In the genomic region with DNA sequence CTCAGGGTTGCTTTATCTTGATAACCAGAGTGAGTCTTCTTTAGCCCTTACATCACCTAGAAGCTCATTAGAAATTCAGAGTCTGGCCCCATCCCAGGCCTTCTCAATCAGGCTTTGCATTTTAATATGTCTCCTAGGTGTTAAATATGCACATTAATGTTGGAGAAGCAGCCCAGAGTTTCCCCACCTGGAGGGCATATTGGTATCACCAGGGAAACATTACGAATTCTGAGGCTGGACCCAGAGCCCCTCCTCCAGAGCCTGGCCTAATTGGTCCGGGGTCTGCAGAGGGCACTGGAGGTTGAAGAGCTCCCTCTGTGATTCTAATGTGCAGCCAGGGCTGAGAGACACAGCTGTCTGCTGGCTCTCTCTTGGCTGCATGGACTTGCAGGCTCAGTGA, we compare ENCODE assay signal across 15 mouse cellular contexts.
A peak's percentile ranks its signal among the peaks of the same experiment; 100 is the strongest.
DNase-seq lines count a peak whose midpoint lies in the region; ATAC-seq and TF ChIP-seq lines count a peak whose summit lies in the region.
"Had no signal": no experiment of that assay in that cellular context is flagged by ENCODE, and none has a peak within 500 bp of the region (broad histone marks: within the 10 kb centered on the region; RNA-seq: fewer than 3 reads in every experiment).

No protein-coding gene starts in this region.

- DNase-seq in brain, embryonic 14.5 days (ENCODE audit: low read depth), result peak; percentile 89
- DNase-seq in forebrain, embryonic 10.5 days (ENCODE audit: extremely low spot score, low spot score), result peak; percentile 41
- DNase-seq in hindbrain, embryonic 14.5 days (ENCODE audit: low spot score), result peak; percentile 29
- DNase-seq in midbrain, postnatal 0 days (ENCODE audit: low spot score), result peak; percentile 55
- DNase-seq in right cerebral cortex, postnatal 14 days, result no peak
- no peak for DNase-seq in urinary bladder, postnatal 10 days (ENCODE audit: low spot score)
- DNase-seq in adrenal gland, postnatal 25 days, result no peak
- no peak for DNase-seq in right cerebral cortex, adult 18-20 months
- DNase-seq: cerebellum, postnatal 14 days; gastrocnemius, postnatal 25 days; right cerebral cortex, postnatal 25 days had no signal

- ATAC-seq in hindbrain, embryonic 14.5 days (ENCODE audit: low FRiP score), result peak; percentile 77
- 0 out of 2 replicates have a peak, but pooled peaks have one; percentile 20 for ATAC-seq in midbrain, postnatal 0 days (ENCODE audit: low FRiP score)
- ATAC-seq: intestine, postnatal 0 days had no signal

- no peaks in the 10 kb centered on the region for H3K27me3 ChIP-seq in forebrain, embryonic 10.5 days (ENCODE audit: poor library complexity, severe bottlenecking)
- H3K27me3 ChIP-seq in hindbrain, embryonic 14.5 days (ENCODE audit: control insufficient read depth, insufficient read depth, low read length), result no peaks in the 10 kb centered on the region
- no peaks in the 10 kb centered on the region for H3K27me3 ChIP-seq in midbrain, postnatal 0 days (ENCODE audit: insufficient read depth, low read length)
- H3K27me3 ChIP-seq: CH12.LX had no signal

- no peaks in the 10 kb centered on the region for H3K9me3 ChIP-seq in forebrain, embryonic 10.5 days
- H3K9me3 ChIP-seq in hindbrain, embryonic 14.5 days (ENCODE audit: control insufficient read depth, low read length), result no peaks in the 10 kb centered on the region
- no peaks in the 10 kb centered on the region for H3K9me3 ChIP-seq in midbrain, postnatal 0 days (ENCODE audit: low read length)

- no peaks in the 10 kb centered on the region for H3K36me3 ChIP-seq in forebrain, embryonic 10.5 days (replicated peaks)
- no peaks in the 10 kb centered on the region for H3K36me3 ChIP-seq in hindbrain, embryonic 14.5 days (replicated peaks; ENCODE audit: control insufficient read depth, insufficient read depth)
- H3K36me3 ChIP-seq in midbrain, postnatal 0 days (ENCODE audit: insufficient read depth, low read length), result no peaks in the 10 kb centered on the region

- no peak overlapping the region for H3K9ac ChIP-seq in hindbrain, embryonic 14.5 days
- no peak overlapping the region for H3K9ac ChIP-seq in midbrain, postnatal 0 days (replicated peaks; ENCODE audit: low read length, poor library complexity, severe bottlenecking)

- TF ChIP-seq CTCF in brain, embryonic 14.5 days (IDR thresholded peaks at IDR 0.05; ENCODE audit: borderline replicate concordance, extremely low read depth, insufficient read depth, insufficient read length), result no peak
- no peak for TF ChIP-seq CTCF in midbrain, postnatal 0 days (IDR thresholded peaks at IDR 0.05)

- no peak overlapping the region for H3K4me2 ChIP-seq in hindbrain, embryonic 14.5 days (replicated peaks)
- no peak overlapping the region for H3K4me2 ChIP-seq in midbrain, postnatal 0 days (ENCODE audit: low read depth, low read length, poor library complexity, severe bottlenecking)
- H3K4me2 ChIP-seq: liver, embryonic 11.5 days had no signal

- peaks cover 20% of the 10 kb centered on the region for H3K4me1 ChIP-seq in forebrain, embryonic 10.5 days
- 0 out of 2 replicates have a peak, but pooled peaks cover 3% of the 10 kb centered on the region for H3K4me1 ChIP-seq in hindbrain, embryonic 14.5 days (replicated peaks; ENCODE audit: control insufficient read depth, insufficient read depth, low read length)
- H3K4me1 ChIP-seq in midbrain, postnatal 0 days (ENCODE audit: insufficient read depth, low read length), result no peaks in the 10 kb centered on the region

- 7% methylated on average over 2 of the region's 2 CpGs for WGBS in forebrain, embryonic 10.5 days
- whole genome bisulfite sequencing in hindbrain, embryonic 14.5 days, result 4% methylated on average over 2 of the region's 2 CpGs
- 11% methylated on average over 2 of the region's 2 CpGs for WGBS in midbrain, postnatal 0 days

- no peak overlapping the region for H3K4me3 ChIP-seq in forebrain, embryonic 10.5 days
- H3K4me3 ChIP-seq in hindbrain, embryonic 14.5 days (replicated peaks; ENCODE audit: low read length), result no peak overlapping the region
- H3K4me3 ChIP-seq in midbrain, postnatal 0 days (ENCODE audit: low read depth, low read length), result no peak overlapping the region
- H3K4me3 ChIP-seq: myocyte had no signal

- no peak for TF ChIP-seq POLR2A in brain, embryonic 14.5 days (IDR thresholded peaks at IDR 0.05; ENCODE audit: borderline replicate concordance, extremely low read depth, insufficient read depth, insufficient read length, poor library complexity, severe bottlenecking)

- 0 out of 2 replicates have a peak overlapping the region, but pooled peaks have one; percentile 35 for H3K27ac ChIP-seq in forebrain, embryonic 10.5 days
- H3K27ac ChIP-seq in hindbrain, embryonic 14.5 days, result no peak overlapping the region
- H3K27ac ChIP-seq in midbrain, postnatal 0 days (ENCODE audit: low read depth, low read length), result no peak overlapping the region

Comparison
In these comparisons a context has a peak if more than half of its experiments do, and no peak if none do; other contexts are left out.
1. DNase-seq: peak in brain, embryonic 14.5 days (single experiment), forebrain, embryonic 10.5 days (single experiment), hindbrain, embryonic 14.5 days (single experiment) and midbrain, postnatal 0 days (single experiment); none in right cerebral cortex, postnatal 14 days (single experiment), urinary bladder, postnatal 10 days (single experiment), adrenal gland, postnatal 25 days (single experiment) and right cerebral cortex, adult 18-20 months (single experiment).